Mouse (Mus musculus): Measurements from ENCODE around the gene Zdhhc24.
"Not testable (repeated sequence)": the region's sequence is repeated elsewhere in the genome, so short reads cannot be mapped to it uniquely, and the experiment has no call there.

The Zdhhc24 gene

DNA sequence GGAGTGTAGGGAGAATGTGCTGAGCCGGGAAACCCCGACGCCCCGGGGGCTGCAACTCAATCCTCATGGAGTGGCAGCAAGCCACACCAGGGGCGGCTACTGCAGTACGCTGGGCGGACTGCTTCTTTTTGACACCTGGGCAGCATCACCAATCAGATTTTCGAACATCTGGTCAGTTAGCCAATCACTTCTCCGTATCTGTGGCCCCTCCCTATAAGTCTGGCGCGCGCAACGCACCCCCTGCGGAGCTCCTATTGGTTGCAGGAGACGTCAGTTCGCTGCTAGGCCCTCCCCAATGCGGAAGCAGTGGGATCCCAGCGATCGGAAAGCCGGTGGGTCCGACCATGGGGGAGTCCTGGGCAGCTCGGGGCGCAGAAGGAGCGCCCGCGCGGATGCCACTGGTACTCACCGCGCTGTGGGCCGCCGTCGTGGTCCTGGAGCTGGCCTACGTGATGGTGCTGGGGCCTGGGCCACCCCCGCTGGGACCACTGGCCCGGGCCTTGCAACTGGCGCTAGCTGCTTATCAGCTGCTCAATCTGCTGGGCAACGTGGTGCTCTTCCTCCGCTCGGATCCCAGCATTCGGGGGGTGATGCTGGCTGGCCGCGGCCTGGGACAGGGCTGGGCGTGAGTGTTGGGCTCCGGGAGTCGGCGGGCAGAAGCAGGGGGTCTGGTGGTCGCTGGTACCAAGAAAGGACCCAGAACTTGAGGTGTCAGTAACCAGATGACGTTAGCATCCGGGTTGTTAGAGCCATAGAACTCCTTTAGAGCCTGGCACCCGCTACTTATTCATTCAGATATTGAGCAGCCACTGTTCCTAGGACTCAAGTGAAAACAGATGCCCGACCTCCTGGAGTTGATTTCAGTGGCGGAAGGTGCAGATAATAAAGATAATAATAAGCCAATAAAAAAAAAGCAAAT is at the start of gene Zdhhc24:
Zdhhc24 (plus strand) TSS at position 264 of the 919 bp plus-strand sequence.
- in situ Hi-C loops (cut with MboI), result no loop called here

DNA sequence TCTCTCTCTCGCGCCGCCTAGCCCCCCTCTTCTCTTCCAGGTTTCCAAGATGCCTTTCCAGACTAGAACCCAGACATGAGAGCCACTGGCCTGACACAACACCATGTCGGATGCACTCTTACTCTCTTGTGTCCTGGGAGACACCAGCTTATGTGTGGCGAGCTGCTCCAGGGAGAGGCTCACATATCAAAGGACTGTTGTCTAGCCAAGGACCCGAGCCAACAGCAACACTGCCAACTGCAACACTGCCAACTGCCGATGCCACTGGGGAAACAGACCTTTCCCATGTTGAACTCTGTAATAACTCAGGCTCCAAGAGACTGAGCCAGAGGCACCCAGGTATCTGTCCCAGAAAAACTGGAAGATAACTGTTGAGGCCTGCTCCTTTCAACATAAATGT is 49.3 kb upstream of the Zdhhc24 start:
- in situ Hi-C loops (cut with MboI), result no loop called here

DNA sequence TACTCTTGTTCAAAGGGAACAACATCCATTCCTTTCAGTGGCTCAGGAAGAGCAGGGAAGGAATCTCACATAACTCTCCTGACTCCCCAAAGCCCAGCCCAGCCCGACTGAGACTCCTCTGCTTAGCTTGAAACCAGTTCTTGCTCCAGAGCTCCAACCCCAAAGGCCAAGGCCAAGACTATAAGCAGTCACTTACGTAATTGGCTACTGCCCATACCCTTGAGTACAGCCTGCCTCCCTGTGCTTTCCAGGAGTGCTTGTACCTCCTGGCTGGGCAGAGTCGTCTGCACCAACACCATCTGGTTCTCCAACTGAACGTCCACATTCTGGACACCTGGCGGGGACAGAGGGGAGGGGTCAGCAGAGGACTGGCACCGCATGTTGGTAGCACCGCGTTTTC is 44.5 kb upstream of the Zdhhc24 start:
- in situ Hi-C loops (cut with MboI), result no loop called here

DNA sequence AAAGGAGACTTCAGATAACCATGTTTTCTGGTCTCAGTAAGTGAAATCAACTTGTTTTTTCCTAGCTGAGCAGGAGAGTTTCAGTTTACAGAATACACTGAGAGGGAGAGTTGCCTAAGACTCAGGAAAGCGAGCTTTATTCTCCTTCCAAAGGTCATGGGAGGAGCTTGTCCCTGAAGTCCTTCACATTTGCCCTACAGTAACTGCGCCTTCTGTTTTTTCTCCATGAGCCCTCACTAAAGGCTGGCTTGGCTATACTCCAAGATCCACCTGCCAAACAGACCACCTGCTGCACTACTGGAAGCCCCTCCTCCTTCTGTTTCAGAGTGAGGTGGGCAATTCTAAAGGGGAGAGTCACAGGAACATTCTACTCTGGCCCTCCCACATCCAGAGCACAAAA is 42.4 kb upstream of the Zdhhc24 start:
- in situ Hi-C loops (cut with MboI), result no loop called here

DNA sequence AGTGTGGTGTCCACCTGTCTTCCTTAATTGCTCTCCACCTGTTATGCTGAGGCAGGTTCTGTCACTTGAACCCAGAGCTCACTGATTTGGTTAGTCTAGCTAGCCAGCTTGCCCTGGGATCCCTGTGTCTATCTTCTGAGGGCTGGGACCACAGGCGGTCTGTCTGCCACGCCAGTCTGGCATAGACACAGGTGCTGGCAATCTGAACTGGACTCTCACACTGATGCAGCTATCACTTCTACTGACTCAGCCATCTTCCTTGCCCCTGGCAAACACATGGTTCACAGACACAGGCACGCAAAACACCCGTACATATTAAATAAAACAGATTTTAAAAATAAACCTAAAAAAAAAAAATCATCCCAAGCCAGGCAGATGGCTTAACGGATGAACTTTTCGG is 41.4 kb upstream of the Zdhhc24 start:
- in situ Hi-C loops (cut with MboI), result no loop called here

DNA sequence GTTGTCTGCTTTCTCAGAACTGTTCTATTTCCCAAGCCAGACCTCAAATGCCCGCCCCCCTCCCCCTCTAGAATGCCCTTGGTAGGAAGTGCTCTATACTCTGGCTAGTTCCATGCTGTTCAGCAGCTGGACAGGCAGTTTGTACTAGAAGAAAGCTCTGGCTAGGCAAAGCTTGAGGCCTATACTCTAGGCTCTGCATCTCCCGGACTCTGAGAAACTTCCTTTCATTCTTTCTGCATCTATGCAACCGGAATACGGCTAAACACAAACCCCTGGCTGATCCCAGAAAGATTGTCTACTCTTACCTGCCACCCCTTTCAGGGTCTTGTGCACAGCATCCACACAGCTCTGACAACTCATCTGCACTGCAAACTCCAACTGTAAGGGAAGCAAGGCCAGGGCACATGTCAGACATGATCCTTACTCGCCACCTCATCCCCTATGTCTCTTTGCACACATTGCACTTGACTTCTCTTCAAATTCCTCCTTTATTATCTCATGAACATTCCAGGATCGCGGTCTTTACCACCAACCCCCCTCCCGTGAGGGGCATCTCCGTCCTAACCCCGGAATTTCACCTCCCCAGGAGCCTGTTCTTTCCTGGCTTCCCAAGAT is 39.8 kb upstream of the Zdhhc24 start:
- in situ Hi-C loops (cut with MboI), result no loop called here

DNA sequence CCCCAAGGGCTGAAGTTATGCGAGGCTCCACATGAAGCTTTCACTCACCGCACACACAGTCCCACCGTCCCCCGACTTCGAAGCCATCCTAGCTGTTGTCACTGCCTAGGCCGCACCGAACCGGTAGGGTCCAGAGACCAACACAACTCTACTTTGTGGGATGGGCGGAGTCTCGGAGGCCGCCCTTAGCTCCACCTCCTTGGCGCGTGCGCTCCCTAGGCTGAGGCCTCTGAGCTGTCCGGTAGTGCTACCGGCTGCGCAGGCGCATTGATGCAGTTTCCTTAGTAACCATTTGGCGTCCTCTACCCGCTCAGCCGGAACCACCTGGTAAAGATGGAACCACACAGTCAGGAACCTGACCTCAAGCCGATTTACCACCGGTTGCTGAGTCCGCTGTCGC is 39.3 kb upstream of the Zdhhc24 start, which contains the start of the genes Ccs and Ccdc87:
Ccs (minus strand) TSS at position 184 of the 400 bp plus-strand sequence.
Ccdc87 (plus strand) TSS at position 218 of the 400 bp plus-strand sequence.
- in situ Hi-C loops (cut with MboI), result no loop called here

DNA sequence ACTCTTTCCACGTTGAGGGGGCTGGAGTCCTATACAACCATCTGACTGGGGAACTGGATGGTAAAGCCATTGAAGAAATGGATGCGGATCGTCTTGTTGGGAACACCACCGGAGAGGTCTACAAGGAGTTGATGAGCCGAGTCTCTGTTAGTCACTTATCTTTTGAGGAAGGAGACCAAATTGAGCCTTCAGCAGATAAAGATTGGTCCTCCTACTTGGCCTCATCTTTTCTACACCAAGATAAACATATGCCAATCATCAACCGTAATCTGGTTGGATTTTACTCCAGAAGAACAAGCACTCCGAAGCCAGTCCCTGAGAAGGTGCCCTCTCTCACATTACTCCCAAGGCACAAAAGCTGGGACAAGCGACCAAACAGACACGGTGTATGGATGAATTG is 37.6 kb upstream of the Zdhhc24 start:
- in situ Hi-C loops (cut with MboI), result no loop called here

DNA sequence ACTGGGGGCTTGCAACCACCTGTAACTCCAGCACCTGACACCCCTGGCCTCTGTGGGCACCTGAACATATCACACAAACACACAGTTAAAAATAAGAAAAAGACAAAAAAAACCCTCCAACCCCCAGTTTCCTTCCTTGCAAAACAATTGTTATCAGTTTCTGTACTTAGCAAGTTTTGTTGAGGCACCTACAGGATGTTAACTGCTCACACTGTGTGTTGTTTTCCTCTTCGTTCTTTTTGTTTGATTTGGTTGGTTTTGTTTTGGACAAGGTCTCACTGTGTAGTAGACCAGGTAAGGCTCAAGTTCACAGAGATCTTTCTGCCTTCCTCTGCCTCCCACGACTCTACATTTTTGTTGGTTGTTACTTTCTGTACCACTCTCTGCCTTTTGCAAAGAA is 35.9 kb upstream of the Zdhhc24 start:
- in situ Hi-C loops (cut with MboI), result no loop called here

DNA sequence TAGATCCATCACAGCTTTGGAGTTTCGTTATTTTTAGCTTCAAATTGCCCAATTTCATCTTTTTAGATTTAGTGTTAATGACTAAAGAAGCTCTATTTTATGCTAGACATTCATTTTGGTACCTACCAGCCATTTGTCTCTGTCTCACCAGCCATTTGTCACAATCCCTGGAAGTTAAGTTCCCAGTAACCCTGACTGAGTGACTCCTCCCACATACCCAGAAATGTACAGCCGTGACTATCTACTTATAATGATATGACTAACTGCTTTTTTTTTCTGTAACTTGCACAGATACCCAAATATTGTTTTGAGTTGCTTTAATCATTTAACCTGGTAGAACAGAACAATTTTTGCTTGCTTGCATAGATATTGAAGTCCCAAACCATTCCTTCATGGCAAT is 32.6 kb upstream of the Zdhhc24 start:
- in situ Hi-C loops (cut with MboI), result no loop called here

DNA sequence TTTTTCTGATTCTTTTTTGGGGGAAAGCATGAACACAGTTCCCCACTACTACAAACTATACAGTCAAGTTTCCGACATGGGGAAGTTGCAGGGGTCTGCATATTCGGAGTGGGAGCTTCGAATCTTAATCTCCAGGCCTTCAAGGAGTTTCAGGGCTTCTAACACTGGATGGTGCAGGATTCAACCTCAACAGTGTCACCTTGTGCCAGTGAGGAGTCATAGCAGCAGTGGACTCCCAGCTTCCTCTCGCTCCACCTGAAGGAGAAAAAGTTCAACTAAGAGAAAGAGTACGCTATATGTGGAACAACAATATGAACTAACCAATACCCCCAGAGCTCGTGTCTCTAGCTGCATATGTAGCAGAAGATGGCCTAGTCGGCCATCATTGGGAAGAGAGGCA is 31.0 kb upstream of the Zdhhc24 start:
- in situ Hi-C loops (cut with MboI), result no loop called here

DNA sequence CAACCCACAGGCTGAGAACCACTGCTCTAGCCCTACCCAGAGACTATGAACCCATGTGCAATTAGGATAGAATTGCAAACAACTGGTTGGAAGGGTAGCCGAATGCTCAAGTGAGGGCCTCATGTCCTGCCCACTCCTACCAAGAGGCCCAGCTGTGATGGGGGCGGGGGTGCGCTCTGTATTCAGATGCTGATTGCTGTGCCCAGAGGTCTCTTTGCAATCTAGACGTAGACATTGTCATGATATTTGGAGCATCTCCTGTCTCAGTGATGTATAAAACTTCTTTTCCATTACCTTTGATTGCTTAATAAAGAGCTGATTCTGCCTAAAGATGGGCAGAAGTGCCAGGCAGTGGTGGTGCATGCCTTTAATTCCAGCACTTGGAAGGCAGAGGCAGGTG is 28.7 kb upstream of the Zdhhc24 start:
- in situ Hi-C loops (cut with MboI), result no loop called here

DNA sequence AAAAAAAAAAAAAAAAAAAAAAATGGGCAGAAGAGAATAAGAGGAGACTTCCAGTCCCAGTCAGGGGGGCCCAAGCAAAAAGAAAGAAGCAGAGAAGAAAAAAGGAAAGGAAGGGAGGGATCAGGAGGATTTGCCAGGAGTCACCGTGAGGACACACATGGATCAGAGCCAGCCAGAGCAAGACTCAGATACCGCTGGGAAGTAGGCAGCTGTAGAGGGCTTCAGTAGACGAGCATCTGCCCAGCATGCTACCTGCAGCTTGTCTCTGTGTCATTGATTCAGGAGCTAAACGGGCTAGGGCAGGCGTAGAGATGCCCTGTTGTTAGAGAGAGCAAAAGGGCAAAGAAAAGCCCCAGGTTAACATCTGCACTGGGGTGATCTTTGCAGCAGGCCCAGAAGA is 28.2 kb upstream of the Zdhhc24 start:
- in situ Hi-C loops (cut with MboI), result no loop called here

DNA sequence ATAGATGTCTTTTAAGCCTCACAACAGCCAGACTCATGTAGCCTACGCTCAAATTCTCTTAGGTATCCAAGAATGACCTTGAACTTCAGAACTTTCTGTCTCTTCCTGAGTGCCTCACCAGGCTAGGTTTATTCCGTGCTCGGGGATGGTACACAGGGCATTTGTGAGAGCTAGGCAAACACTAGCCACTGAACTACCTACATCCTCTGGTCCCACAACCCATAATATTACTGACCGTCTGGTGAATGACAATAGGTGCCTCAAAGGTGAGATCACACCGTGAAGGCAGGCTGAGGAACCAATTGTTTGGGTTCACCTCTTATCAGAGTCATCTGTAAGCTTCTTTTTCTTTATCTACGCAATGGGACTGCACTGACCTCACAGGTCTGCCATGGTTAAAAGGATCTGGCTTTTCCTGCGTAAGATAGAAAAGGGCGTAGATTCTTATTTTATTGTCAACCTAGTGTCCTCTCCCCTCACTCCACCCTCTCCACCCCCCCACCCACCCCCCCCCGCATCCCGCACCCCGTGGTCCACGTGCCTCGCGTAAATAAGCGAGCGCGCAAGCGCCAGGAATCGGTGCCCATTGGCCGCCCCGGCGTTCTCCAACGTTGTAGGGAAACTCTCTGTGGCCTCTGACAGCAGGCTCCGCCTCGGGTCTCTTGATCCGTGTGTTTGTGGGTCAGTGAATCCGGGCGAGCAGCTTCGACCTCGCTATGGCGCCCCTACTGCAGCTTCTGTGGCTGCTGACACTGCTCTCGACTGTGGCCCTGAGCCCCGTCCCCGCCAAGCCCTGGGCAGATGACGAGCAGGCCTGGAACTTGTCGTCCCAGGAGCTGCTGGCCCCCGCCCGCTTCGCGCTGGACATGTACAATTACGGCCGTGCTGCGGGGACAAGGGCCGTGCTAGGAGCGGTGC is 23.7 kb upstream of the Zdhhc24 start, which contains the start of gene Ctsf:
Ctsf (plus strand) TSS at position 579 of the 918 bp plus-strand sequence.
- in situ Hi-C loops (cut with MboI), result no loop called here

DNA sequence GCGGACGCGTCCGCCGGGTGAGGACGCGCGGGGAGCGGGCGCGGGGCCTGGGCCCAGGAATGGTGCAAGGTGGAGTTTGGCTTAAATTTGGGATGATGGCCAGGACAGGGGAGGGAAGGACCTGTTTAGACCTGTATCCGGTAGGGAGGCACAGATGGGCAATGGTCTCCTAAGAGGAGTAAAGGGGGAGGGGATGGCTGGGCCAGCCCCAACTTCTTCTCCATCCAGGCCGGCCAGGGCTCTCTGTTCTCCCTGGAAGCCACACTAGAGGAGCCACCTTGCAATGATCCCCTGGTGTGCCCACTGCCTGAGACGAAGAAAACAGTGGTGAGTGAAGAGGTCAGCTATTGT is 23.0 kb upstream of the Zdhhc24 start:
- in situ Hi-C loops (cut with MboI), result no loop called here

DNA sequence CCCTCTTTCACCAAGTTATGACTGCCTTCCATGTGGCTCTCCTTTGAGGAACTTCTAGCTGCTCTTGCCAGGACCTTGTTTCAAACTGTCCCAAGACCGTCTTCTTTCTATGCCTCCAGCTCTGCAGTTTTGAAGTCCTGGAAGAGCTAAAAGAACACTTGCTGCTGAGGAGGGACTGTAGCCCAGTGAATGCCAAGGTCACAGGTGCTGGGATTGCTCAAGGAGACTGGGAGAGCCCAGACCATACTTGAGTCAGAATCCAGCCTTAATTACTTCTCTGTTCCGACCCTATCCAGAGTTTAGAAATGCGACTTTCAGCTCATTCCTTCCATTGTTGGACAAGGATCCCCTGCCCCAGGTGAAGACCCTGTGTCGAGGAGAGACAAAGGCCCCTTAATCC is 22.5 kb upstream of the Zdhhc24 start:
- in situ Hi-C loops (cut with MboI), result no loop called here

DNA sequence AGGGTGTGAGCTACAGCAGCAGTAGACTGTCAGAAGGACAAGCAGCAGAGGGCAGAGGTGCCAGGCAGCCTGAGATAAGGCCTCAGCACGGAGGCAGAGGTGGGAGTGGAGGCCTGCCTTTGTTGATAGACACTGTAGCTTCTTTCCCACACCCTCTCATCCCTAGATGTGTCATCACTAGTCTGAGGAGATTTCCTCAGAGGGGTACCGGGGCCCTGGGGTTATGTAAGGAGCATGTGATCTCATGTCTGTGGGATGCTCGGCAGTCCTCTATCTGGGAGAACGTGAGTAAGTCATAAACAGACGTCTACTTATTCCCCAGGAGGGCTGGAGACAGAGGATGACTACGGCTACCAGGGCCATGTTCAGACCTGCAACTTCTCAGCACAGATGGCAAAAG is 19.4 kb upstream of the Zdhhc24 start:
- in situ Hi-C loops (cut with MboI), result no loop called here

DNA sequence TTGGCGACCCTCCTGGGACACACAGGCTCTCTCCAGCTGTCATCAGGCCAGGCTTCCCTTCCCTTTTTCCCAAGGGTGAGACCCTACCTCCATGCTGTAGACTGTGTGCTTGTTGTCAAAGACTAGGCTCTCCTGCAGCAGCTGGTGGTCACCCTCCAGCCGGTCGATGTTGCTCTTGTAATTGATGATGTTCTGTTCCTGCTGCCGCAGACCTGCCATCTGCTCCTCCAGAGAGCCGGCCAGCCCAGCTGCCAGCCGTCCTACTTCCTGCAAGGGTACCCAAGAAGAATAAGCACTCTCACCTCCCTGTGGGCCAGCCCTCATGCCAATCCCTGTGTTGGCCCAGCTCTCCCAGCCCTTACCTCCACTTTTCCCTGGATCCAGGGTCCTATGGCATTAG is 15.4 kb upstream of the Zdhhc24 start:
- in situ Hi-C loops (cut with MboI), result no loop called here

DNA sequence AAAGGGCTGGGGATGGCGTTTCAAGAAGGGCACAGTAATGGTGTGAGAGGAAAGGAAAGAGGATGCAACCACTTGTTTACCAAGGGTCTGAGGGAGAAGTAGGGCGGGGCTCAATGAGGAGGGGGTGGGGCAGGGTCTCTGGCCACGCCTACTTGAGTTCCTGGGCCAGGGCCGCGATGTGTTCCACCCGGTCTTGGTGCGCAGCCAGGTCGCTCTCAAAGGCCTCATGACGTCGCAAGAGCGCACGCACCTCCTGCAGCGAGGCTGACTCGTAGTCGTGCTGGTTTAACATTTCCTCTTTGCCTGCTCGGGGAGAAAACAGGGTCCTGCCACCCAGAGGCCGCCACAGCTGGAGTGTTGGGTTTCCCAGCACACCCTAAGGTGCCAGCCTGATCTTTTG is 13.3 kb upstream of the Zdhhc24 start:
- in situ Hi-C loops (cut with MboI), result no loop called here

DNA sequence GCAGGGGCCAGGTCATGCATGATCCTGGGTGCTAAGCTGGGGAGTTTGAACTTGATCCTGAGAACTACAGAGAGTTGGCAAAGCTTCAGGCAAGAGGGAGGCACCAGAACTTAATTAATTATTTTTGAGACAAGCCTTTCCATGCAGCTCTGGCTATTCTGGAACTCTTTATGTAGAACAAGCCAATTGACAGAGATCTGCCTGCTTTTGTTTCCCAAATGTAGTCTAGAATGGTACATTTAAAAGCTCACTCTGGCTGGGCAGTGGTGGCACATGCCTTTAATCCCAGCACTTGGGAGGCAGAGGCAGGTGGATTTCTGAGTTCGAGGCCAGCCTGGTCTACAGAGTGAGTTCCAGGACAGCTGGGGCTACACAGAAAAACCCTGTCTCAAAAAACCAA is 3.9 kb upstream of the Zdhhc24 start:
- in situ Hi-C loops (cut with MboI), result not testable (repeated sequence)

DNA sequence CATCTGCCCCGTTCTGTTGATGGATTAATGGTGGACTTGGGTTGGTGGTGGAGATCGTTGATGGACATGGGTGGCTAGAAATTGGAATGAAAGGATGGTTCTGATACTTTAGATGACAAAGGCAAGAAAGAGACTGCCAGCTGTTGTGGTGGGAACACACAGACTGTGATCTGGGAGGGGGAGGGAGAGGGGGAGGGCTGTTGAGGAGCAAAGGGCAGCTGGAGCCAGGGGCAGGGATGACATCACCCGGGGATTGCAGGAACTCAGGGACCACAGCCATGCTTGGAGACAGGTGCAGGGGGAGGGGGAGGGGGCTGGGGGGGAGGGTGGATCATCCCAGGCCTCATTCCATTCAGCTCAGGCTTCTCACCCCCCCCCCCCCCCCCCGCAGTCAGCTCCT is 2.2 kb upstream of the Zdhhc24 start:
- in situ Hi-C loops (cut with MboI), result no loop called here

DNA sequence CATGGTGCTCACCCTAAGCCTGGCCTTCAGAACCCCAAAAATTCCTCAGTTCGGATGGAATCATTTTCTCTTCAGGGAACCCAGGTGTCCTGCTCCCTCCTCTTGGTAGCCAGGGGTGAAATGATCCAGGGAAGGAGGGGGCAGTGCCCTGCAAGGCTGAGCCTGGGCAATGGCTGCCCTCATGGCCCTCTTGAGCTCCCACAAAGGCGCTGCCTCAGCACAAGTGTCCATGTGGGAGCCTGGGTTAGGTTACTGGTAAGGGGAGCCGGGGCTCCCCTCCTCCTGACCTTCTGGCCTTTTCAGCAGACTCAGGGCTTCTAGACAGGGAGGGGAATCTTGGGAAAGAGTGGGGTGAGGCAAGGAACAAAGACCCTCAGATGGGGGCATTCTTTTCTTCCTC is 1.7 kb upstream of the Zdhhc24 start:
- in situ Hi-C loops (cut with MboI), result no loop called here

Measured in mature B cell (primary cell).